Mouse (Mus musculus): Measurements from ENCODE around the gene Fstl3. TPM values are rescaled to one million over a fixed set of nuclear protein-coding genes. Genes with fewer than 3 reads are reported as not detected.

Fstl3 gene
- total and polyA plus RNA-seq, 2 experiments from 2014 or later: 2.1 to 2.8 TPM

GRCm38 (mm10) chr10:79760603-79761143 lies 16.4 kb upstream of the Fstl3 start:
- H3K4me1 ChIP-seq (ENCODE audit: insufficient read depth): peaks cover 6% of the 10 kb centered on the region; the same call in 1 of the 2 replicates
- no peaks in the 10 kb centered on the region for H3K9me3 ChIP-seq (ENCODE audit: low read length)
- no peak for TF ChIP-seq CTCF (IDR thresholded peaks at IDR 0.05; ENCODE audit: low read depth)
- H3K4me3 ChIP-seq (ENCODE audit: low read depth, low read length): no peak overlapping the region
- WGBS: 90% methylated on average over 11 of the region's 11 CpGs
- H3K27me3 ChIP-seq (ENCODE audit: insufficient read depth, low read length): no peaks in the 10 kb centered on the region
- no peak for DNase-seq
- peaks cover 62% of the 10 kb centered on the region for H3K36me3 ChIP-seq (ENCODE audit: insufficient read depth)
- no peak for ATAC-seq
- no peak overlapping the region for H3K27ac ChIP-seq (ENCODE audit: low read depth, low read length)
- H3K4me2 ChIP-seq (ENCODE audit: low read depth): no peak overlapping the region
- H3K9ac ChIP-seq: no peak overlapping the region

GRCm38 (mm10) chr10:79762875-79763274 lies 14.2 kb upstream of the Fstl3 start:
- WGBS: 92% methylated on average over 3 of the region's 3 CpGs
- Histone ChIP-seq H3K4me2 (ENCODE audit: low read depth) (no peak overlapping the region), H3K27me3 (ENCODE audit: insufficient read depth, low read length) (no peaks in the 10 kb centered on the region), H3K27ac (ENCODE audit: low read depth, low read length) (no peak overlapping the region), H3K9me3 (ENCODE audit: low read length) (no peaks in the 10 kb centered on the region), H3K4me1 (ENCODE audit: insufficient read depth) (peaks cover 11% of the 10 kb centered on the region; the same call in 1 of the 2 replicates), H3K36me3 (ENCODE audit: insufficient read depth) (peaks cover 41% of the 10 kb centered on the region), H3K4me3 (ENCODE audit: low read depth, low read length) (no peak overlapping the region), H3K9ac (no peak overlapping the region)
- DNase-seq (no peak), ATAC-seq (no peak)
- TF ChIP-seq CTCF (IDR thresholded peaks at IDR 0.05; ENCODE audit: low read depth): no peak

GRCm38 (mm10) chr10:79764234-79764633 lies 12.8 kb upstream of the Fstl3 start:
- Histone ChIP-seq H3K9ac (no peak overlapping the region), H3K27me3 (ENCODE audit: insufficient read depth, low read length) (no peaks in the 10 kb centered on the region), H3K4me3 (ENCODE audit: low read depth, low read length) (no peak overlapping the region), H3K9me3 (ENCODE audit: low read length) (no peaks in the 10 kb centered on the region), H3K4me2 (ENCODE audit: low read depth) (no peak overlapping the region), H3K36me3 (ENCODE audit: insufficient read depth) (peaks cover 28% of the 10 kb centered on the region), H3K4me1 (ENCODE audit: insufficient read depth) (peaks cover 15% of the 10 kb centered on the region; the same call in 1 of the 2 replicates), H3K27ac (ENCODE audit: low read depth, low read length) (no peak overlapping the region)
- DNase-seq: no peak
- ATAC-seq: no peak
- no peak for TF ChIP-seq CTCF (IDR thresholded peaks at IDR 0.05; ENCODE audit: low read depth)
- 81% methylated on average over 7 of the region's 7 CpGs for WGBS

- TF ChIP-seq CTCF (IDR thresholded peaks at IDR 0.05; ENCODE audit: low read depth): no peak
- H3K27ac ChIP-seq (ENCODE audit: low read depth, low read length): no peak overlapping the region
- peaks cover 15% of the 10 kb centered on the region; the same call in 1 of the 2 replicates for H3K4me1 ChIP-seq (ENCODE audit: insufficient read depth)
- peak overlapping the region; percentile 99; the same call in 1 of the 2 replicates for H3K9ac ChIP-seq
- H3K4me2 ChIP-seq (ENCODE audit: low read depth): peak overlapping the region; percentile 86
- 67% methylated on average over 2 of the region's 2 CpGs for WGBS
- H3K27me3 ChIP-seq (ENCODE audit: insufficient read depth, low read length): no peaks in the 10 kb centered on the region
- DNase-seq (no peak), ATAC-seq (no peak)
- H3K36me3 ChIP-seq (ENCODE audit: insufficient read depth): peaks cover 23% of the 10 kb centered on the region
- H3K9me3 ChIP-seq (ENCODE audit: low read length): no peaks in the 10 kb centered on the region
- peak overlapping the region; percentile 97 for H3K4me3 ChIP-seq (ENCODE audit: low read depth, low read length)
These were observed 11.8 kb upstream of the Fstl3 start for GRCm38 (mm10) chr10:79765228-79765745.

GRCm38 (mm10) chr10:79766001-79766507 lies 11.0 kb upstream of the Fstl3 start:
- TF ChIP-seq CTCF (IDR thresholded peaks at IDR 0.05; ENCODE audit: low read depth): no peak
- peaks cover 15% of the 10 kb centered on the region; the same call in 1 of the 2 replicates for H3K4me1 ChIP-seq (ENCODE audit: insufficient read depth)
- H3K27me3 ChIP-seq (ENCODE audit: insufficient read depth, low read length): no peaks in the 10 kb centered on the region
- H3K4me2 ChIP-seq (ENCODE audit: low read depth): peak overlapping the region; percentile 86
- H3K9ac ChIP-seq: peak overlapping the region; percentile 99
- 9% methylated on average over 13 of the region's 16 CpGs for WGBS
- H3K27ac ChIP-seq (ENCODE audit: low read depth, low read length): peak overlapping the region; percentile 95
- H3K4me3 ChIP-seq (ENCODE audit: low read depth, low read length): peak overlapping the region; percentile 97
- H3K9me3 ChIP-seq (ENCODE audit: low read length): no peaks in the 10 kb centered on the region
- peaks cover 15% of the 10 kb centered on the region for H3K36me3 ChIP-seq (ENCODE audit: insufficient read depth)
- no peak for ATAC-seq
- no peak for DNase-seq

- DNase-seq (peak; percentile 98), ATAC-seq (peak; percentile 85)
- peak within 1 kb of the TSS; percentile 95 for H3K27ac ChIP-seq (ENCODE audit: low read depth, low read length)
- no peaks in the 10 kb centered on the region for H3K9me3 ChIP-seq (ENCODE audit: low read length)
- H3K36me3 ChIP-seq (ENCODE audit: insufficient read depth): peaks cover 8% of the 10 kb centered on the region
- WGBS: under 1% methylated on average over 94 of the region's 101 CpGs
- H3K27me3 ChIP-seq (ENCODE audit: insufficient read depth, low read length): no peaks in the 10 kb centered on the region
- peaks cover 15% of the 10 kb centered on the region; the same call in 1 of the 2 replicates for H3K4me1 ChIP-seq (ENCODE audit: insufficient read depth)
- peak within 1 kb of the TSS; percentile 86 for H3K4me2 ChIP-seq (ENCODE audit: low read depth)
- H3K4me3 ChIP-seq (ENCODE audit: low read depth, low read length): peak within 1 kb of the TSS; percentile 97
- TF ChIP-seq CTCF (IDR thresholded peaks at IDR 0.05; ENCODE audit: low read depth): no peak
- peak within 1 kb of the TSS; percentile 99 for H3K9ac ChIP-seq
These were observed 10.4 kb upstream of the Fstl3 start, which contains the start of gene Rnf126 for GRCm38 (mm10) chr10:79766508-79767325. Gene Rnf126 (minus strand): TSS chr10:79766952.

Measured in forebrain, postnatal 0 days (tissue).